Mouse (Mus musculus): Measurements from ENCODE around the gene Gpa33.

- TF ChIP-seq CTCF (IDR thresholded peaks at IDR 0.05) (no peak), EP300 (IDR thresholded peaks at IDR 0.05) (no peak)
These were observed 17.6 kb downstream of the Gpa33 start for GRCm38 (mm10) chr1:166147657-166148056.
